In genomic region chr6:8512416-8512815, GRCm38 (mm10) we compare ENCODE assay signal across 7 mouse cellular contexts. TPM values are rescaled to one million over a fixed set of nuclear protein-coding genes. Genes with fewer than 3 reads are reported as not detected.
DNase-seq lines count a peak whose midpoint lies in the region; ATAC-seq and TF ChIP-seq lines count a peak whose summit lies in the region.

No protein-coding gene starts in this region.

- no peak for DNase-seq in liver, postnatal 0 days
- DNase-seq in liver, result no peak
- peak; percentile 61 for DNase-seq in intestine, embryonic 14.5 days (ENCODE audit: low spot score)
- DNase-seq in retina, embryonic 14.5 days (ENCODE audit: low spot score), result peak; percentile 39
- no peak for DNase-seq in gastrocnemius, postnatal 4 days (ENCODE audit: low spot score in 2 of 2)
- DNase-seq in urinary bladder, postnatal 36 days (ENCODE audit: low spot score in 2 of 2), result no peak

- H3K4me3 ChIP-seq in liver, postnatal 0 days (ENCODE audit: low read depth, low read length), result peak overlapping the region; percentile 83; the same call in 1 of the 2 replicates
- peak overlapping the region; percentile 93 for H3K4me3 ChIP-seq in embryonic facial prominence, embryonic 12.5 days
- peak overlapping the region; percentile 70 for H3K4me3 ChIP-seq in intestine, embryonic 14.5 days (ENCODE audit: low read depth, low read length)

- no peak for ATAC-seq in liver, postnatal 0 days
- ATAC-seq in embryonic facial prominence, embryonic 12.5 days (ENCODE audit: insufficient number of reproducible peaks, insufficient read depth, low FRiP score, low TSS enrichment), result no peak
- no peak for ATAC-seq in intestine, embryonic 14.5 days (replicated peaks; ENCODE audit: low FRiP score, low TSS enrichment, low read depth)

- no peaks in the 10 kb centered on the region for H3K36me3 ChIP-seq in liver, postnatal 0 days (replicated peaks; ENCODE audit: insufficient read depth, low read length)
- no peaks in the 10 kb centered on the region for H3K36me3 ChIP-seq in embryonic facial prominence, embryonic 12.5 days
- no peaks in the 10 kb centered on the region for H3K36me3 ChIP-seq in intestine, embryonic 14.5 days (ENCODE audit: control insufficient read depth, insufficient read depth, low read length)

- TF ChIP-seq CTCF in liver, postnatal 0 days (IDR thresholded peaks at IDR 0.05; ENCODE audit: low read depth), result no peak

- no peak overlapping the region for H3K27ac ChIP-seq in liver, postnatal 0 days (ENCODE audit: low read depth)
- no peak overlapping the region for H3K27ac ChIP-seq in embryonic facial prominence, embryonic 12.5 days
- H3K27ac ChIP-seq in intestine, embryonic 14.5 days (ENCODE audit: low read depth), result no peak overlapping the region

- peaks cover 15% of the 10 kb centered on the region for H3K4me1 ChIP-seq in liver, postnatal 0 days (ENCODE audit: insufficient read depth)
- peaks cover 17% of the 10 kb centered on the region for H3K4me1 ChIP-seq in embryonic facial prominence, embryonic 12.5 days
- 0 out of 2 replicates have a peak, but pooled peaks cover 3% of the 10 kb centered on the region for H3K4me1 ChIP-seq in intestine, embryonic 14.5 days (replicated peaks; ENCODE audit: control insufficient read depth, insufficient read depth, low read length)

- H3K27me3 ChIP-seq in liver, postnatal 0 days (ENCODE audit: insufficient read depth, low read length), result no peaks in the 10 kb centered on the region
- H3K27me3 ChIP-seq in embryonic facial prominence, embryonic 12.5 days, result no peaks in the 10 kb centered on the region
- no peaks in the 10 kb centered on the region for H3K27me3 ChIP-seq in intestine, embryonic 14.5 days (replicated peaks; ENCODE audit: control insufficient read depth, insufficient read depth, low read length)

- no peak for TF ChIP-seq EP300 in liver, postnatal 0 days (IDR thresholded peaks at IDR 0.05; ENCODE audit: low read depth)

- no peak overlapping the region for H3K9ac ChIP-seq in liver, postnatal 0 days (replicated peaks)
- H3K9ac ChIP-seq in embryonic facial prominence, embryonic 12.5 days, result 0 out of 2 replicates have a peak overlapping the region, but pooled peaks have one; percentile 15
- H3K9ac ChIP-seq in intestine, embryonic 14.5 days (ENCODE audit: low read length), result no peak overlapping the region

- H3K9me3 ChIP-seq in liver, postnatal 0 days (ENCODE audit: low read length), result no peaks in the 10 kb centered on the region
- no peaks in the 10 kb centered on the region for H3K9me3 ChIP-seq in embryonic facial prominence, embryonic 12.5 days
- no peaks in the 10 kb centered on the region for H3K9me3 ChIP-seq in intestine, embryonic 14.5 days (ENCODE audit: control insufficient read depth, low read length)

- 60% methylated on average over 8 of the region's 8 CpGs for WGBS in liver, postnatal 0 days (ENCODE audit: insufficient replicate concordance)
- 24% methylated on average over 8 of the region's 8 CpGs for WGBS in embryonic facial prominence, embryonic 12.5 days
- WGBS in intestine, embryonic 14.5 days, result 30% methylated on average over 8 of the region's 8 CpGs

- peak overlapping the region; percentile 96 for H3K4me2 ChIP-seq in liver, postnatal 0 days (ENCODE audit: low read depth, low read length)
- peak overlapping the region; percentile 56 for H3K4me2 ChIP-seq in embryonic facial prominence, embryonic 12.5 days (replicated peaks)
- peak overlapping the region; percentile 61 for H3K4me2 ChIP-seq in intestine, embryonic 14.5 days (ENCODE audit: low read length)

RNA-seq across cellular contexts. Expression of gene Glcci1, which starts 3.0 kb away (rescaled TPM):
- 2.5 and 3.0 TPM in 2 replicates for polyA plus RNA-seq in liver, postnatal 0 days (2015; fragmentation: Nextera tagmentation; extraction: Ambion mirVana)
- polyA plus RNA-seq in embryonic facial prominence, embryonic 12.5 days (2016; fragmentation: Nextera tagmentation; extraction: Ambion mirVana), result 14.5 and 15.9 TPM in 2 replicates
- 8.0 and 8.5 TPM in 2 replicates for polyA plus RNA-seq in intestine, embryonic 14.5 days (2014; fragmentation: Nextera tagmentation; extraction: Ambion mirVana)
- 10 to 100 TPM; 17.0 to 20.7 TPM for total RNA-seq in gastrocnemius, postnatal 4 days (2021)

Comparison
In these comparisons a context has a peak if more than half of its experiments do, and no peak if none do; other contexts are left out.
1. DNase-seq: peak in intestine, embryonic 14.5 days (single experiment) and retina, embryonic 14.5 days (single experiment); none in liver, postnatal 0 days (single experiment), liver (single experiment), gastrocnemius, postnatal 4 days (0 of 2) and urinary bladder, postnatal 36 days (0 of 2).
2. Peak in every context shown above with its lines, with median percentiles within 50 percentile points of each other: H3K4me2 ChIP-seq and H3K4me3 ChIP-seq.